Mouse (Mus musculus) v-Abl transformed pro-B cells (cell line): ENCODE results near the gene Cdc42bpb.

Experiments
- in situ Hi-C, 2 experiments: fragments of 400-800 bp; cut with MboI; formaldehyde crosslinking; loops; one replicate each; pipeline ENCODE4 v1.15.1; 2025; ENCODE audit not compliant: unreplicated experiment in 2 of 2

The Cdc42bpb gene

DNA sequence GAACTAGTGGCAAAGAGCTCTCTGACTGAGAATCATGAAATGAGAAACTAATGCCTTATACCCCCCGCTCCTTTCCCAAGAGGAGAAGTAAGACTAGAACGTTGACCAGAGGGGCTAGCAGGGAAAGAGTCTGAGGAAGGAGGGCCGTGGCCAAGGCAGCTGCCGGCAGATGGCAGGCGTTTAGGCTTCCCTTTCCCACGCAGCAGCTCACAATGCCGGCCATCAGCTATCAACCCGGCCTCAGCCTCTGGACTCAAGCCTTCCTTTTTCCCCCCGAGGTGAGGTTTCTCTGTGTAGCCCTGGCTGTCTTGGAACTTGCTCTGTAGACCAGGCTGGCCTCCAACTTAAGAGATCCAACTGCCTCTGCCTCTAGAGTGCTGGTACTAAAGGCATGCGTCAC, 25.0 kb downstream of the Cdc42bpb start:
- in situ Hi-C loops, result no loop called here

DNA sequence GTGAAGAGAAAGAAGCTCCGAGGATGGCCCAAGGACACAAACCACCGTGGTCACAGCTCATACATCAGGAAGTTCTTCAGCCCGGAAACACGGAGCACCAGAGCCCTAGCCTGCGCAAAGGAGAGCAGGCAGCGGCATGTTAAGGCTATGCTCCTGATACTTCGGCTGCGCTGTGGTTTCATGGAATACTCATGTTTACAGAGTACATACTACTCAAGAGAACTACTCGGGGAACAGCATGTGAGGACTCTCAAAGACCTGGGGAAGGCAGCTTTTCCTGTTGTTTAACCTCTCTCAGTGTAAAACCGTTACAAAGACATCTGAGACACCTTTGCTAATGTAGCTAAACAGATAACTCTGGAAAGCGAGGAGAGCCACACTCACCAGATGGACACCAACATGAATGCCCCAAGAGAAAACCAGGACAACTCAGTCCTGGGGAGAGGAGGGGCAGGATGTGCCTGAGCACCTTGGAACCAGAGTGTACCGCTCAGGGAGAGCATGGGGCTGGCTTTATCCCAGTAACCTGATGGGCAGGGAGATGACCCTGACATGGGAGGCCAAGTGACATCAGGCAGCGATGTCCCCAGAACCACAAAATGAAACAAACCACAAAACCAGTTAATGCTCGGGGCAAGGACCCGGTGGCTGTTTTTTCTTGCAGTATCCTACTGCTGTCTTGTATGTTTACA, 27.8 kb downstream of the Cdc42bpb start:
- in situ Hi-C loops, result no loop called here

DNA sequence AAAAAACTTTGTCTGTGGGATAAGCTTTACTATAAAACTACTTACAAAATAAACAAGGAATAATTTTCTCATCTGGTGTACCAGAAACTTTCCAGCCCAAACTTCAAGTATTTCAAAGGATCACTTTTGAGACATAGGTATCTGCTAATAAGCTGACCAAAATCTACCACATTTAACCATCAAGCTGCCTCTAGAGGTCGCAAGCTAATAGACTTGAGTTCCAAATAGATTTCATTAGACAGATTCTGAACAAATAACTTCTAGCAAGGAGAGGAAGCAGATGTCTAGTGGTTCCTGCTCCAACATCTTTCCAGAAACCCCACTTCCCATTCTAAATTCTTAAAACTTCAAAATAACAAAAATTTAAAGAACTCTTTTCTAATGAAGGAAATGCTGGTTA, 33.6 kb downstream of the Cdc42bpb start:
- in situ Hi-C loops, result no loop called here

DNA sequence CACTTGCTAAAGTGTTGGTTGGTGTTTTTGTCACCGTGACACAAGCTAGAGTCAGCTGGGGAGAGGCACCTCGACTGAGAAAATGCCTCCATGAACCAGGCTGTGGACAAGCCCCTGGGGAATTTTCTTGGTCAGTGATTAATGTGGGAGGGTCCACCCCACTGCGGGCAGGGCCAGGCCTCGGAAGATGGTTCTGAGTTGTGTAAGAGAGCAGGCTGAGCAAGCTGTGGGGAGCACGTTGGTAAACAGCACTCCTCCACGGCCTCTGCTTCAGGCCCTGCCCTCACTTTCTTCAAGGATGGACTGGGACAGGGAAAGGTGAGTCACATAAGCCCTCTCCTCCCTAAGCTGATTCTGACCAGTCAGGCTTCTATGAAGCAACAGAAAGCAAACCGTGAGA, 36.8 kb downstream of the Cdc42bpb start:
- in situ Hi-C loops, result no loop called here

DNA sequence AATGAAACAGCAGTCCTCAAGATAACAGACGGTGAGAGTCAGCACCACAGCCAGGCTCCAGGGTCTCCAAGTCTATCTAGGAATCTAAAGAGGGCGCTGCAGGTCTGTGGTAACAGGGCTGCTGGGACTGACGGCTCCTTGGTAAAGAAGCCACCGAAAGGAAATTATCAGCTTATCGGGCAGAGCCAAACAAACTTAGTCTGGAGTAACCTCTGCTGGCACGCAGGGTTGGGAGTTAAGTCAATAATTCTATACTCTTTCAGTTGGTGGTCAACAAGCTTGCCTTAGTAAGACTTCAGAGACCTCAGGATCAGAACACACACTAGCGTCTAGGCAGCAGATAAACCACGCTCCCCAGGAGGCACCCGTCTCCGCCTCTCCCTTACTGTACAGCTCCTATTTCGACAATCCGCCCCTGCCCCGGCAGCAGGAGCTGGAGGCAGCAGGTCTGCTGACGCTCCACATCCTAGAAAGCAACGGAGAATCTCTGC, 39.6 kb downstream of the Cdc42bpb start:
- in situ Hi-C loops, result no loop called here

DNA sequence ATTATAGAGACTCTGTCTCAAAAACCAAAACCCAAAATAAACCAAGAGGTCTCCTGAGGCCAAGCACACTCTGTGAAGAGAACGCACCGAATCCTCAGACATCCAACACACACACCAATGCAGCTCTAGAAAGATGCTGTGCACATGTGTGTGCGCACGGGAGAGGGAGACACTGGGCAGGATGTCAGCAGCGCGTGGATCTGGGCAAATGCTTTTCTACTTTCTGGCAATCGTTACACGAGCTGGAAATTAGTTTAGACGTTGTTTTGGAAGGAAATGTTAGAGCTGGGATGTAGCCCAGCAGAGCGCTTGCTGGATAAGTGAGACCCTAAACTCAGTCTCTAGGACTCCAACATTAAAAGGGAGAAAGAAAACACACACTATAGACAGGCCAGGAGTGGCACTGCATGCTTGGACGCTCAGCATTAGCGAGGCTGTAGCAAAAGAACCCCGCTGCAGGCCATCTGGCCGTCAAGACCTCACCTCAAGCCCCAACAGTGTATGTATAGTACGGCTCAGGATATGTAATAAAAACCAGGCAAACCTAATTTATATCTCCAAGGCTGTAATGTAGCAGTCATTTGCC, 44.4 kb downstream of the Cdc42bpb start:
- in situ Hi-C loops, result no loop called here

DNA sequence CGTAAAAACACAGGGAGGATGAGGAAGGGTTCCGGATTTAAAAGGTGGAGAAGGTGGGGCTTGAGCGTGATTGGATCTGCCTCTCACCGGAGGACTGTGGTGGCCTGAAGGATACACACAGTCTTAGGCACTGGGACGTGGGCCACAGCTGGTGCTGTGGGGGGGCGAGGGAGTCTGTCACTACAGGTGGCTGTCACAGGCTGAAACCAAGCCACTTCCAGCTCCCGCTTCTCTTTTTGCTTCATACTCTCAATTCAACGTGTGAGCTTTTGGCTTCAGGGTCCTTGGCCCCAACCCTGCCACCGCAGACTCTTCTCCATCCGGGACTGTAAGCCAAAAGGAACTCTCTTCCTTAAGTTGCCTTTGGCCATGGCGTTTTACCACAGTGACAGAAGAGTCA, 45.1 kb downstream of the Cdc42bpb start:
- in situ Hi-C loops, result no loop called here

DNA sequence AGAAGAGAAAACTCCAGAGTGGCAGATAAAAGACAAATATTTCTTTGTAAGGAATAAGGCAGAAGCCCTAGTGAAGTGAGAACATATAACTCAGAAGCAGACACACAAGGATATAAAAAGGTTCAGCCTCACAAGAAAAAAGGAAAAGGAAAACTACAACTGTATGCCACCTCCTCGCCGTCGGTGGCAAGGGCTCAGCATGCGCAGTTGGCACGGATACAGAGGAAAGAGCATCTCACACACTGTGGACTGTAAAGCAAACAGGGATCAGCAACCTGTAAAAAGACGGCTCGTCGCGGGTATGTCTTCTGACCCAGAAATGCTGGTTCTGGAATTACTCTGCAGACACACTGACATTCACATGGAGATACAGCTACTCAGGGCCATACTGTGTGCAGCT, 45.9 kb downstream of the Cdc42bpb start:
- in situ Hi-C loops, result no loop called here

DNA sequence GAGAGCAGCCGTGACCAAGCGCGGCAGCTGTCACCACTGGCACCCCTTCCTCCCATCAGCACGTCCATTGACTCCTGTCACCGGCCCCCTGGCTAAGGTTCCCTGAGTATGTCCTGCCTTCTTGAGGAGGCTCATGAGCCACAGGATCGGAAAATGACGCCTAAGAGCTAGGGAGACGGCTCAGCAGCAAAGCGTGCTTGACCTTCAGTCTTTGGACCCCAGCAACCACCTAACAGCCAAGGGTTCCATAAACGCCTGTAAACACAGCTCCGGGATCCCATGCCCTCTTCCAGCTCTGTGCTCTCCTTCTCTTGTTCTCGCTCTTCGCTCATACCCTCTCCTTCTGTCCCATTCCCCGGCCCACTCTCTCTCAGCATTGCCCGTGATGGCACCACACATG, 48.2 kb downstream of the Cdc42bpb start:
- in situ Hi-C loops, result no loop called here

DNA sequence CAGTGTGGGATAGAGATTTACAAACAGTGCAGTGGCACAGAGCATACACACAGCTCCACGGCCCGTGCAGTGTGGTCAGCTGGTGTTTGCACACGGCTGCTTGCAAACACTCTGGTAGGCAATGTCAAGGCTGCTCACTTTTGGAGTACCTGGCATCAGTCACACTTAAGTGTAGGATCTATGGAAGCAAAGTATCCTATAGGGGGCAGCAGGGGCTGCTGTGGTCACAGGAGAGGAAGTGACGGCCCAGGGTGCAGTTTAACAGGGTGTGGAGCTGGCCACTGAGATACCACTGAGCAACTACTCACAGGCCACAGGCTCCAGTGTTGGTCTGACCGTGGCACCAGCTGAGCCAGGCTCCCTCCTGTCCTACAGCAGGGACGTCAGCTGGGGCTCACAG, 49.2 kb downstream of the Cdc42bpb start:
- in situ Hi-C loops, result no loop called here

DNA sequence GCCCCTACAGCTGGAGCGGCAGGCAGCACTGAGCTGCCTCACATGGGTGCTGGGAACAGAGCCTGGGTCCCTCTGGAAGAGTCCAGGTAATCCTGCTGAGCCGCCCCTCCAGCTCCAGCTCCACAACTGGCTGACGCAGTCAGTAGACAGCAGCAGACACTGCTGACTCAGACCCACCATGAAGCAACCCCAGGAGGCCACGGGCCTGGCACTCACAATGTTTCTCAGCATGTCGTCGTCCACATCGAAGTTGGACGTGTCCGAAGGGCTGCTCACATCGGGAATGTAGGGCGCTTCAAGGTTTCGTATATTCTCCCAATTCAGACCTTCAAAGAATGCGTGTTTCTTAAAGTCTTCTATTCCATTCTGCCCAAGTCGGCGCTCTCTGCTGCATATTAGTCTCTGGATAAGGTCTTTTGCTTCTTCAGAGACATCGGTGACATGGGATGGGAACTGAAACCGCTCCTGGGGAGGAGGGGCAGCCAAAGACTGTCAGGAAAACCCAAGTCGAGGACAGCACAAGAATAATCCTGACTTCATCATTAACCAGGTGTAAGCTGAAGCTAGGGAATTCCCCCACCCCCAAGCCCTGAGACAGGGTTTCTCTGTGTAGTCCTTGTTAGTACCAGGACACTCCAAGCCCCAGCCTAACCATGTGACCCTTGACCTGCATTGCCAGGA, 51.6 kb downstream of the Cdc42bpb start:
- in situ Hi-C loops, result no loop called here

DNA sequence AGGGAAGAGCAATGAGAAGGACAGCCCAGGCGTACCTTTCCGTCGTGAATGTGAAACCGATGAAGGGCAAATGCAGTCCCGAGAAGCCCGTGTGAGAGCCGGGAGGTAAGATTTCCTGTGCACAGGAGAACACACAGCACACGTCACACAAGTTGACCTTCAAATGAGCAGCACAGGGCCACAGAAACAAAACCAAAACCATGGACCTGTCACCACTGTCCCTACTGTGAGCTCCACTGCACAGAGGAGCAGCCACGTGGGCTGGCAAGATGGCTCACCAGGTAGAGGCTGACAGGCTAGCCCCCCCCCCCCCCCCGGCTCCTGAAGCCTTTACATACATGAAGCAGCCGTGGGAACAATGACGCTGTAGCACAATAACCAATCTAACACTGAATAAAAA, 52.6 kb downstream of the Cdc42bpb start:
- in situ Hi-C loops, result no loop called here

DNA sequence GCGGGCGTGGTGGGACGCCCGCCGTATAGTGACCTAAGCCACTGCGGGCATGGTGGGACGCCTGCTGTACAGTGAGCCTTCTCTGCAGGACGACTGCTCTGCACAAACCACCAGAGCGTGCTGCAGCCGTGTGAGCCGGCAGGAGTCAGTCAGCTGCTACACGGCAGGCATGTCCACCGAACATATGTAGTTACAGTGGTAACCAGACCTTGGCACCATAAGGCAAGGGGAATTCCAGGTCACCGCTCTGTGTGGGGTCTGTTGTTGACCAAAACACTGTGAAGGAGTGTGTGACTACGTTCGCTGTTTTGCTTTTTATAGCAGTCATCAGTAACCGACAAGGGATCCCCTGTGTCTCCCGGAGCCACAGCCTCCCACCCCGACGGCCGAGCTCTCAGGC, 53.0 kb downstream of the Cdc42bpb start:
- in situ Hi-C loops, result no loop called here

DNA sequence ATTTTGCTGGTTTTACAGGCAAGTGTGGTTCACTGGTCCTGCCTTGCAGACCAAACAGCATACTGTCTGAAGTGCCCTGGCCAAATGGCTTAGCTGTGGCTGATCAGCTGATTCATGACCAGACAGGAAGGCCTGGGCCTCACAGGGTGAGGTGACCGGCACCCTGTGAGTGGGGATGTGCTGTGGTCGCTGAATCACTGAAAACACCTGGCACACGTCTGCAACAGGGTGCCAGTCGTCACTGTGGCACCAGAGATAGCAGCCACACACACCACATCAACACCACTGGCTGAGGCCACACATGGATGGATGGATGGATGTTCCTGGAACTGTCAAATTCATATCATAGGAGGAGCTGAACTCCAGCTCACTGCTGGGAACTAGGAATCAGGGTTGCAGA, 54.1 kb downstream of the Cdc42bpb start:
- in situ Hi-C loops, result no loop called here

DNA sequence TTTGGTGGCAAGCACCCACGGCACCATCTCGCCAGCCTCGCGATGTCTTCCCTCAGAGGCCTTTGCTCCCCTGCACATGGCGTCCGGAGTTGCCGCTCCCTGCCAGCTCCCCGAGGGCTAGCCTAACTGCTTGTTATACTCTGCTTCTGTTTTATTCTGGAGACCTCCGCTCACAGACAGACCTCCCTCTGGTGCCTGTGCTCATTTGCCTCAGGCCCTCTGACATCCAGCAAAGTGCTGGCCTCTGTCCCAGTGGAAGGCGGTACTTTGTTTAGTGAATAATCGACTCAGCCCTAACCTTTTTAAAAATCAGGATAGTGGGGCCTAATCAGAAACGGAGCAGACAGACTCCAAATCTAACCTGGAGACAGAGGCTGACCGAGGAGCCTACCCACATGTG, 55.7 kb downstream of the Cdc42bpb start:
- in situ Hi-C loops, result no loop called here

DNA sequence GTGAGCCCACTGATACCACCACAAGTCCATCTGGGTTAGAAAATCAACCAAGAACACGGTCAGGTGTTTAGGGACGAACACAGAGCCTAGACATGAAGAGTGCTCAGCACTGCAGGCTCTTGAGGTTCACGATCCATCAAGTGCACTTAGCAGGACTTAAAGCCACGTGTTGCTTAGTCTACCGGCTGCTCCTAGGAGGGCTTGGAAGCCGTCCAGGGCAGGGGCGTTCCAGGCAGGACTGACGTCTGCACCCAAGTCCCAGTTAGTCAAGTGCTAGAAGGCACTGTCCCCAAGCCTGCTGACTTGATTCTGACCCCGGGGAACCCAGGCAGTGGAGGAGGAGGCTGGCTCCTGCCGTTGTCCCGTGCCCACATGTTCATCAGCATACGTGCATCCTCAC, 57.0 kb downstream of the Cdc42bpb start:
- in situ Hi-C loops, result no loop called here

DNA sequence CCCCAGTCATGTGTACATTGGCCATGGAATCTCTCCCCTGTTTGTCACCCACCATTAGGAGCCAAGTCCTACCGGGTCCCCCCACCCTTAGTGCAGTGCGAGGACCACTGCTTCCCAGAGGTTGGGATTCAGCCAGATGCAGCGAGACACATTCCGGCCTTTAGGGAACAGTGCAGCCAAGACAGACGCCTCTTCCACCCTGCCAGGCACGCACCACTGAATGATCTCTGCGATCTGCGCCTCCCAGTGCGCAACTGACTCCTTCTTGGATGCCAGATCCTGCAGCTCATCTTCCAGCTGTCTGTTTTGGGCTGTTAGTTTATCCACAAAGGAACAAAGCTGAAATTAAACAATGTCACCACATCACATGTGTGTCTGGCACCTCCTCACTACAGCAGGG, 59.8 kb downstream of the Cdc42bpb start:
- in situ Hi-C loops, result no loop called here

DNA sequence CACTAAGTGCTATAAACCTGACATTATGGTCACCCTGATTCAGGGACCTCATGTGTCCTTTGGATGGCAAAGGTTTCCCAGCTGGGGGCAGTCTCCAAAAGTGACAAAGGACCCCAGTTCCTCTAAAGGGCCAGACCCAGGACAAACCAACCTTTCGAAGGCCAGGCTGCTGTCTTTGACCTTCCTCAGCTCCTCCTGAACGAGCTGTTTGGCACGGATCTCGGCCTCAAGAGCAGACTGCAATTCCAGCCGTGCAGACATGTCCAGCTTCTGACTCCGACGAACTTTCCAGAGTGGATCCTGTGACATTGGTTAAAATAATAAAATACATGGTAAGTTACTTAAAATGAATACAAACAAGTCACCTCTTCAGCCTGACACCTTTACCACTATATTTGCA, 63.2 kb downstream of the Cdc42bpb start:
- in situ Hi-C loops, result no loop called here

DNA sequence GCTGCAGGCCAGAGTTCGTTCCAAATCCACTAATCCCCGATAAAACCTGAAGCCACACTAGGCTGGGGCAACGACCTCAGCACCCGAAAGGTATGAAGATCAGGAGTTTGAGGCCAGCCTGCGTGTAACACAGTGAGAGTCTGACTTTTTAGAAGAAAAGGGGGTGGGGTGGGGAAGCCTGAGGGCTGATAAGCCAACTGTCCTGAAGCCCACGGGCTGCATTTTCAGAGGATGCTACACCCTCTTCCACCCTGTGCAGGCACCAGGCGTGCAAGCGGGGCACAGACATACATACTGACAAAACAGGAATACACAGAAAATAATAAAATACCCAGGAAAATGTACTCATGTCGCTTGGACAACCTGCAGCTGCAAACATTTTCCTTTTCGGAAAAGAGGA, 65.7 kb downstream of the Cdc42bpb start:
- in situ Hi-C loops, result no loop called here

DNA sequence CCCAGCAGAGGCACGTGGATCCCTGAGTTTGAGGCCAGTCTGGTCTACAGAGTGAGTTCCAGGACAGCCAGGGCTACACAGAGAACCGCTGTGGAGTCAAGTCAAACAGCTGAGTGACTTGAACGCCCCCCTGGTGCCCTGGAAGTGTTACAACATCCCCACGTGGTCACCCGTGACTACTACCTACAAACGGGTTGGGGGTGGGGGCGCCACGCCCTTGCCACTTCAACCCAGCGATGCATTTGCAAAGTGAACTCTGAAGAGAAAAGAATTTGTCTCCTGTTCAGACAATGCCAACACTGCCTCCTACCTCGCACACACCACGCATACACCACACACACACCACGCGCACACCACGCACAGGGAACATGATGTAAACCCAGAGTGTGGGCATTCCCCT, 67.6 kb downstream of the Cdc42bpb start:
- in situ Hi-C loops, result no loop called here

DNA sequence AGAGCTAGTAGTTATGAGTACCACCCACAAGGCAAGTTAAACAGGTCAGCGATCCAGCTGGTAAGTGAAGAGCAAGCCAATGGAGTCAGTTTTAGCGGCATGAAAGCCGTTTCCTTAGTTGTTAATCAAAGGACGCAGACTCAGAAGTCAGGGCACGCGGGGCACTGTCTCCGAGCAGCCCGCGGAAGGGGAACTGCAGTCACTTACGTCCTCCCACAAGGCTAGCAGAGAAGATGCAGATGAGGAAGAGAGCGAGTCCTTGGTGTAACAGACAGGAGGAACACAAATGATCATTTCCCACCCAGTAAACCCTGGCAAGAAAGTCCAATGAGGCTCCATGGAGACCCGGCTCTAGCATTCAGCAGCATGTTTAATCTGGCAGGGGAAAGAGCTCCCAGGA, 68.3 kb downstream of the Cdc42bpb start:
- in situ Hi-C loops, result no loop called here

DNA sequence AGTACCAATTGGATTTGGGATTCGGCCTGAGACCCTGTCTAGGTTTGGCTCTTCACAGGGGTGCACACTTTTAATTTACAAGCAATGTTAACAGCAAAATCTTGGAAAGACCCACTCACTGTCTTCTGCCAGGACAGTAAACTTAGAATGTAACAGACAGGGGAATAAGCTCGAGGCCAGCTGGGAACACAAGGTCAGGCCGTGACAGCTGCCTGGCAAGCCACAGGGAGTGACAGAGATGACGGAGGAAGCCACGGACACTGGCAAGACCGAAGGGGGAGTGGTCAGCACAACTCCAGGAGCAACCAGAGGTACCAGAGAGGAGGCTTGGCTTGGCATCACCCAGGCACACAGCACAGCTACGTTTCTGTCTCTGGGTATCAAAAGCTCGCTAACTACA, 70.7 kb downstream of the Cdc42bpb start:
- in situ Hi-C loops, result no loop called here
